Mouse (Mus musculus): Measurements from ENCODE around the gene Gmeb1. TPM values are rescaled to one million over a fixed set of nuclear protein-coding genes. Genes with fewer than 3 reads are reported as not detected.

Gmeb1 gene
- total and polyA plus RNA-seq, 3 experiments, result 9.9 to 29.6 TPM; not detected in 1

DNA sequence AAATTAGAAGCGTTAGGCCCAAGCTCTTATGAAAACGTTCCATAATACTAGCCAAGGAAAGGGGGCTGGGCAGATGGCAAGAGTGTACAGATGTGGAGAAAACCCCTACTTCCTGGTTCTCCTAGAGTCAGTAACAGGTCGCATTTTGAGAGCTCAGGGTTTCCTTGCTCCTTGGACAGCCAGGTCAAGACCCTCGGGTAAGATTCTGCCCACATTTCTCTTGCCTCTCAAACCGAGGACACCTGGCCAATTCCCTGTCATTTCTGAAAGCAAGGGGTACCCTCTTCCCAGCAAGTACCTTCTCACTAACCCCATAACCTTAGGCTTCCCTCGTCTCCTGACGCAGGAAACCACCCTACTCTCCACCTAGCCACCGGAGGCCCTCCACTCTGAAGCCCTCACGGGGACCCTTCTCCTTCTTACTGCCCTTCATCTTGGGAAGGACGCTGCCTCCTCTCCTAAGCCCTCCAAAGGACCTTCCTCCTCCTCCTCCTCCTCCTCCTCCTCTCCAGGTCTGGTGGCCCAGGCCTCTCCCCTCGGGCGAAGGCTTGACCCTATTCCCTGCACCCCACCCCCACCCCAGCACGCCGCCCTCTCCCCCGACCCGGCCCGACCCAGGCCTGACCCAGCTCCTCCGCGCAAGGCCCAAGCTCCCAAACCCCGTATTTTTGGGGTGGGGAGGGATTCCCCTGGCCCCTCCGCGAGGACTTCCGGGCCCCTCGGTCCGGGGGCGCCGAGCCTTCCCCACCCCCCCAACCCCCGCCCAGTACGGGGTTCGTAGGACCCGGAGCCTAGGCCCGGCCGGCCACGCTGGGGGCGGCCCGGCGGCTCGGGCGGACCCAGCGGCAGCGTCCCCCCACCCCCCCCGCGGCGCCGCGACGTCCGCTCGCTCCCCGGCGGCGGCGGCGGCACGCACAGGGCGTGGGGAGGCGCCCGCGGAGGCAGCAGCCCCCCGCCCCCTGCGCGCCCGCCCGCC lies 710 bp downstream of the Gmeb1 start (continued):
- no peak for TF ChIP-seq GATA1 (IDR thresholded peaks at IDR 0.05; ENCODE audit: low read depth, low read length)

GRCm38 (mm10) chr4:132259248-132259647 lies 2.2 kb downstream of the Gmeb1 start:
- Histone ChIP-seq H3K4me3 (ENCODE audit: control insufficient read depth in 1 of 2, insufficient read depth in 1 of 2, low read depth in 2 of 2, low read length in 2 of 2) (no peak overlapping the region), H3K79me2 (ENCODE audit: control insufficient read depth, insufficient read depth, low read length, poor library complexity) (peaks cover 42% of the 10 kb centered on the region), H3K36me3 (ENCODE audit: control insufficient read depth in 1 of 2, insufficient read depth in 2 of 2, low read length in 2 of 2) (peaks cover 0 to 23% of the 10 kb centered on the region in 2 experiments; a peak in 2 of 4 replicates), H3K4me1 (ENCODE audit: control insufficient read depth in 1 of 2, insufficient read depth in 2 of 2, low read length in 2 of 2) (peaks cover 9 to 23% of the 10 kb centered on the region in 2 experiments; a peak in 3 of 4 replicates), H3K27me3 (ENCODE audit: control insufficient read depth in 1 of 2, insufficient read depth in 2 of 2, low read length in 2 of 2) (no peaks in the 10 kb centered on the region), H3K9me3 (replicated peaks; ENCODE audit: insufficient read depth, low read length) (no peaks in the 10 kb centered on the region), H3K27ac (ENCODE audit: control insufficient read depth, low read depth, low read length) (no peak overlapping the region), H3K9ac (ENCODE audit: control insufficient read depth, low read depth, low read length, poor library complexity, severe bottlenecking) (no peak overlapping the region)
- DNase-seq (ENCODE audit: low read depth, low spot score), result no peak
- TF ChIP-seq JUND (IDR thresholded peaks at IDR 0.05; ENCODE audit: low read depth, low read length) (no peak), ZKSCAN1 (IDR thresholded peaks at IDR 0.05; ENCODE audit: low read depth, low read length) (no peak), E2F4 (IDR thresholded peaks at IDR 0.05; ENCODE audit: borderline replicate concordance, low read depth, low read length) (no peak), MYC (IDR thresholded peaks at IDR 0.05; ENCODE audit: low read depth, low read length) (no peak), ETS1 (IDR thresholded peaks at IDR 0.05; ENCODE audit: low read depth, low read length) (no peak), CHD1 (IDR thresholded peaks at IDR 0.05; ENCODE audit: low read depth, low read length) (no peak), GATA1 (IDR thresholded peaks at IDR 0.05; ENCODE audit: low read depth, low read length) (no peak), POLR2AphosphoS2 (IDR thresholded peaks at IDR 0.05; ENCODE audit: low read length) (no peak), MEF2A (IDR thresholded peaks at IDR 0.05; ENCODE audit: extremely low read depth, insufficient replicate concordance, low read depth, low read length, poor library complexity, severe bottlenecking) (no peak), USF1 (IDR thresholded peaks at IDR 0.05; ENCODE audit: low read depth, low read length) (no peak), EP300 (IDR thresholded peaks at IDR 0.05; ENCODE audit: low read depth in 1 of 2, low read length in 2 of 2) (no peak), TAL1 (IDR thresholded peaks at IDR 0.05; ENCODE audit: low read length) (no peak), POLR2AphosphoS5 (IDR thresholded peaks at IDR 0.05; ENCODE audit: borderline replicate concordance, low read depth, low read length) (no peak), UBTF (IDR thresholded peaks at IDR 0.05; ENCODE audit: borderline replicate concordance, insufficient read depth, low read depth, low read length) (no peak), SIN3A (IDR thresholded peaks at IDR 0.05; ENCODE audit: low read length) (no peak), POLR2A (IDR thresholded peaks at IDR 0.05; ENCODE audit: control insufficient read depth in 1 of 2, insufficient read depth in 1 of 2, low read depth in 1 of 2, low read length in 2 of 2, poor library complexity in 1 of 2) (no peak)

Data from MEL (cell line).